Mouse (Mus musculus): ENCODE data around the gene Lrrd1. TPM values are rescaled to one million over a fixed set of nuclear protein-coding genes. Genes with fewer than 3 reads are reported as not detected.

The Lrrd1 gene
- total RNA-seq, 2 experiments from 2014 or later: 0.10 TPM; not detected in 1

Other genes starting within 250 kb of the Lrrd1 start
- 1 to 10 TPM; 6.9 to 7.3 TPM for gene Pex1, start 249.1 kb upstream of the Lrrd1 start, total RNA-seq (2021)
- gene Rbm48, start 248.6 kb upstream of the Lrrd1 start, total RNA-seq (2021): 1 to 10 TPM; 4.7 to 5.7 TPM
- not detected for gene Tmbim7, start 194.0 kb upstream of the Lrrd1 start, total RNA-seq (2021)
- 10 to 100 TPM; 69.2 to 87.0 TPM for gene Gatad1, start 188.0 kb upstream of the Lrrd1 start, total RNA-seq (2021)
- gene Ankib1, start 42.2 kb upstream of the Lrrd1 start, total RNA-seq (2021): 10 to 100 TPM; 14.6 to 15.2 TPM
- gene Krit1, start 42.0 kb upstream of the Lrrd1 start, total RNA-seq (2021): 10 to 100 TPM; 13.7 to 14.5 TPM
- 1 to 10 TPM; 1.1 to 1.5 TPM for gene Mterf1a, start 48.8 kb downstream of the Lrrd1 start, total RNA-seq (2021)
- gene Akap9, start 82.9 kb downstream of the Lrrd1 start, total RNA-seq (2021): 10 to 100 TPM; 40.3 to 42.4 TPM

Data from gastrocnemius, postnatal 36 days (tissue).